Mouse (Mus musculus): ENCODE results near the gene Miga2. TPM values are rescaled to one million over a fixed set of nuclear protein-coding genes. Genes with fewer than 3 reads are reported as not detected.
"Not testable (repeated sequence)": the region's sequence is repeated elsewhere in the genome, so short reads cannot be mapped to it uniquely, and the experiment has no call there.

Miga2 gene
- total and polyA plus RNA-seq, 2 experiments from 2014 or later, result 28.6 to 70.8 TPM

GRCm38 (mm10) chr2:30414681-30415080 is 50.6 kb downstream of the Miga2 start:
- H3K4me2 ChIP-seq (ENCODE audit: low read depth), result peak overlapping the region; percentile 85
- peaks cover 23% of the 10 kb centered on the region for H3K36me3 ChIP-seq (ENCODE audit: insufficient read depth)
- H3K4me1 ChIP-seq (ENCODE audit: insufficient read depth), result peaks cover 16% of the 10 kb centered on the region
- peak overlapping the region; percentile 90 for H3K9ac ChIP-seq
- no peak for TF ChIP-seq CTCF (IDR thresholded peaks at IDR 0.05; ENCODE audit: low read depth)
- no peaks in the 10 kb centered on the region for H3K27me3 ChIP-seq (ENCODE audit: insufficient read depth, low read length)
- no peaks in the 10 kb centered on the region for H3K9me3 ChIP-seq (ENCODE audit: low read length)
- ATAC-seq, result no peak
- H3K27ac ChIP-seq (ENCODE audit: low read depth, low read length), result no peak overlapping the region; the same call in 1 of the 2 replicates
- DNase-seq, result peak; percentile 24
- peak overlapping the region; percentile 85 for H3K4me3 ChIP-seq (ENCODE audit: low read depth, low read length)
- 43% methylated on average over 5 of the region's 5 CpGs for WGBS

GRCm38 (mm10) chr2:30415157-30415935 is 51.3 kb downstream of the Miga2 start, which contains the start of gene Crat:
TSS of gene Crat (minus strand) at chr2:30415813.
- 3% methylated on average over 58 of the region's 58 CpGs for WGBS
- Histone ChIP-seq H3K27me3 (ENCODE audit: insufficient read depth, low read length) (no peaks in the 10 kb centered on the region), H3K36me3 (ENCODE audit: insufficient read depth) (peaks cover 17% of the 10 kb centered on the region), H3K9ac (peak within 1 kb of the TSS; percentile 90), H3K9me3 (ENCODE audit: low read length) (no peaks in the 10 kb centered on the region), H3K4me2 (ENCODE audit: low read depth) (peak within 1 kb of the TSS; percentile 85), H3K4me1 (ENCODE audit: insufficient read depth) (peaks cover 16% of the 10 kb centered on the region), H3K4me3 (ENCODE audit: low read depth, low read length) (peak within 1 kb of the TSS; percentile 85), H3K27ac (ENCODE audit: low read depth, low read length) (peak within 1 kb of the TSS; percentile 97)
- DNase-seq (no peak), ATAC-seq (peak; percentile 79)
- no peak for TF ChIP-seq CTCF (IDR thresholded peaks at IDR 0.05; ENCODE audit: low read depth)

DNA sequence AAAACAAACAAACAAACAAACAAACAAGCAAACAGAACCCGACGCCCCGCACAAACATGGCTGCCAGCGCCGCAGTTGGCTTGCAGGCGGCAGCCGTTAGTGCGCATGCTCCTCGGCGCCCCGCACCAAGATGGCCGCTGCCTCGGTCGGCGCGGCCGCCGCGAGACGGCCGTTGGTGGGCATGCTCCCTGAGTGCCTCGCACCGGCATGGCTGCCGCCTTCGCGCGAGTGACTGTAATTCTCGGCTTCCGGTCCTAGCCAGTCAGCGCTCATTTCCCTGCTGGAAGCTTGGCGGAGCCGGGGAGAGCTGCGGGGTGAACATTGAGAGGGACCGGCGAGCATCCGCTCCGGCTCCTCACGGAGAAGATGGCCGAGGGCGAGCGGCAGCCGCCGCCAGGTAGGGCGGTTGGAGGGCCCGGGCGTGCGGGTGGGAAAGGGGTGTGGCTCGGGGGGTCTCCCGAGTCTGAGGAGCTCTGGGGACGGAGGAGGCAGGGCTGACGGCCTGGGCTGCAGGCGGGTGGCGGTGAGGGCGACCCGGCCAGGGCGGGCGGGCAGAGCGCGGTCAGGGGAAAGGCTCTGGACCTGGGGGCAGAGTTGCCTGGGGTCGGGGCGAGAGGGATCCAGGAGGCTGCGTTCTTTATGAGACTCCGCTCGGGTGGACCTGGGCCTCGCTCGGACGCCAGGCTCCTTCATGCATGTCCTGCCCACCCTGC is 52.1 kb downstream of the Miga2 start, which contains the start of gene Ptpa:
Gene Ptpa (plus strand): TSS at position 104 of the 713 bp plus-strand sequence.
- no peaks in the 10 kb centered on the region for H3K27me3 ChIP-seq (ENCODE audit: insufficient read depth, low read length)
- peak within 1 kb of the TSS; percentile 85 for H3K4me3 ChIP-seq (ENCODE audit: low read depth, low read length)
- under 1% methylated on average over 61 of the region's 67 CpGs for WGBS
- no peaks in the 10 kb centered on the region for H3K9me3 ChIP-seq (ENCODE audit: low read length)
- peak within 1 kb of the TSS; percentile 97 for H3K27ac ChIP-seq (ENCODE audit: low read depth, low read length)
- no peak for TF ChIP-seq CTCF (IDR thresholded peaks at IDR 0.05; ENCODE audit: low read depth)
- peak within 1 kb of the TSS; percentile 85 for H3K4me2 ChIP-seq (ENCODE audit: low read depth)
- peak; percentile 97 for DNase-seq
- peak within 1 kb of the TSS; percentile 90 for H3K9ac ChIP-seq
- peak; percentile 96 for ATAC-seq
- 0 out of 2 replicates have a peak, but pooled peaks cover 10% of the 10 kb centered on the region for H3K36me3 ChIP-seq (ENCODE audit: insufficient read depth)
- peaks cover 16% of the 10 kb centered on the region for H3K4me1 ChIP-seq (ENCODE audit: insufficient read depth)

DNA sequence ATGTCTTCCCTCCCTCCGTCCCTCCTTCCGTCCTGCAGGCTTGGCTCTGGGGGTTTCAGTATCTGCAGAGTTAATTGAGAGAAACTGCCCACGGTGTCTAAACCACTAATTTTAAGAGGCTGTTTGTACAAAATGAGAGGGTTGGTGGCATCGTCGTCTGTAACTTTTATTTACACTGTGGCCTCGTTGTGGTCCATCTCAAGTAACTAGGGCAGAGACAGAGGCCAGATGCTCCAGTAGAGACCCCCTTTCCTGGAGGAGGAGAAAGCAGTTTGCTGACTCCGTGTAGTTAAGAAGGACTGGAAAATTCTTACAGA is 52.6 kb downstream of the Miga2 start:
- DNase-seq, result peak; percentile 33
- 2% methylated on average over 7 of the region's 7 CpGs for WGBS
- no peak for ATAC-seq

DNA sequence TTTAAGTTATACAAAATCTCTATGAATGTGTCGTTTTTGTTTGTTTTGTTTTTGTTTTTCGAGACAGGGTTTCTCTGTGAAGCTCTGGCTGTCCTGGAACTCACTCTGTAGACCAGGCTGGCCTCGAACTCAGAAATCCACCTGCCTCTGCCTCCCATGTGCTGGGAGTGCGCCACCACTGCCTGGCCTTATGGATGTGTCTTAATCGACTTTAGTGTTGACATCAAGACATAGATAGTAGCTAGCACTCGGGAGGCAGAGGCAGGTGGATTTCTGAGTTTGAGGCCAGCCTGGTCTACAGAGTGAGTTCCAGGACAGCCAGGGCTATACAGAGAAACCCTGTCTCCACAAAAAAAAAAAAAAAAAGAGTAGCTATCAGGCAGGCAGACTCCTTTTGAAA is 53.1 kb downstream of the Miga2 start:
- H3K4me1 ChIP-seq (ENCODE audit: insufficient read depth), result peaks cover 16% of the 10 kb centered on the region
- not testable (repeated sequence) for H3K9ac ChIP-seq; H3K4me3 ChIP-seq (ENCODE audit: low read depth, low read length); H3K36me3 ChIP-seq (ENCODE audit: insufficient read depth); H3K27ac ChIP-seq (ENCODE audit: low read depth, low read length); H3K27me3 ChIP-seq (ENCODE audit: insufficient read depth, low read length); H3K9me3 ChIP-seq (ENCODE audit: low read length); DNase-seq; ATAC-seq
- H3K4me2 ChIP-seq (ENCODE audit: low read depth), result peak overlapping the region; percentile 85
- WGBS, result 83% methylated on average over 6 of the region's 6 CpGs

More for the DNA sequence above, 52.6 kb downstream of the Miga2 start:
- Histone ChIP-seq H3K27me3 (ENCODE audit: insufficient read depth, low read length) (no peaks in the 10 kb centered on the region), H3K4me1 (ENCODE audit: insufficient read depth) (peaks cover 16% of the 10 kb centered on the region), H3K4me2 (ENCODE audit: low read depth) (peak overlapping the region; percentile 85), H3K4me3 (ENCODE audit: low read depth, low read length) (peak overlapping the region; percentile 85), H3K9me3 (ENCODE audit: low read length) (no peaks in the 10 kb centered on the region), H3K36me3 (ENCODE audit: insufficient read depth) (0 out of 2 replicates have a peak, but pooled peaks cover 10% of the 10 kb centered on the region), H3K9ac (peak overlapping the region; percentile 90), H3K27ac (ENCODE audit: low read depth, low read length) (peak overlapping the region; percentile 97)
- TF ChIP-seq CTCF (IDR thresholded peaks at IDR 0.05; ENCODE audit: low read depth), result no peak

- WGBS, result 65% methylated on average over 5 of the region's 5 CpGs
- Histone ChIP-seq H3K4me3 (ENCODE audit: low read depth, low read length) (no peak overlapping the region), H3K27me3 (ENCODE audit: insufficient read depth, low read length) (no peaks in the 10 kb centered on the region), H3K4me1 (ENCODE audit: insufficient read depth) (peaks cover 16% of the 10 kb centered on the region), H3K27ac (ENCODE audit: low read depth, low read length) (no peak overlapping the region), H3K9me3 (ENCODE audit: low read length) (no peaks in the 10 kb centered on the region), H3K4me2 (ENCODE audit: low read depth) (no peak overlapping the region), H3K9ac (no peak overlapping the region), H3K36me3 (ENCODE audit: insufficient read depth) (no peaks in the 10 kb centered on the region)
- ATAC-seq (no peak), DNase-seq (no peak)
- TF ChIP-seq CTCF (IDR thresholded peaks at IDR 0.05; ENCODE audit: low read depth), result no peak
Measured at GRCm38 (mm10) chr2:30417595-30418165, 53.6 kb downstream of the Miga2 start.

Measured in forebrain, postnatal 0 days (tissue).